Mouse (Mus musculus) spleen, adult 18-20 months (tissue): ENCODE measurements around the gene Tmem131.

Experiments used
- DNase-seq, 2 experiments: peaks; one replicate each; pipeline ENCODE4 v3.0.0; 2022; ENCODE audit warnings: mixed read lengths in 2 of 2

Gene Tmem131

DNA sequence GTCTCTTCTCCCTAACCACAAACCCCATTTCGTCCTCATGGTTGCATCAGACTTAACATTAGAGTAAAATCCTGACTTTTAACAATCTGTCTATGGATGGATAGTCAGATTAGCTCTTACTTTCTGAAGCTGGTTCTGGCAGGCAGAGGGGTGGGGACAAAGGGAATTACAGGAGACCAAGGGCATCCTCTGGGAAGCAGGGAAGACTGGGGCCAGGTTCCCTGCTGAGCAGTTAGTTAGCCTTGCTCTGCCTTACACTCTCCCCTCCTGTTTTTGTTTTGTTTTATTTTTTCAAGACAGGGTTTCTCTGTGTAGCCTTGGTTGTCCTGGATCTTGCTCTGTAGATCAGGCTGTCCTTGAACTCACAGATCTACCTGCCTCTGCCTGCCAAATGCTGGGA, 173.5 kb downstream of the Tmem131 start:
- no peak for DNase-seq

GRCm38 (mm10) chr1:36768786-36769185, 174.7 kb downstream of the Tmem131 start:
- no peak for DNase-seq

DNA sequence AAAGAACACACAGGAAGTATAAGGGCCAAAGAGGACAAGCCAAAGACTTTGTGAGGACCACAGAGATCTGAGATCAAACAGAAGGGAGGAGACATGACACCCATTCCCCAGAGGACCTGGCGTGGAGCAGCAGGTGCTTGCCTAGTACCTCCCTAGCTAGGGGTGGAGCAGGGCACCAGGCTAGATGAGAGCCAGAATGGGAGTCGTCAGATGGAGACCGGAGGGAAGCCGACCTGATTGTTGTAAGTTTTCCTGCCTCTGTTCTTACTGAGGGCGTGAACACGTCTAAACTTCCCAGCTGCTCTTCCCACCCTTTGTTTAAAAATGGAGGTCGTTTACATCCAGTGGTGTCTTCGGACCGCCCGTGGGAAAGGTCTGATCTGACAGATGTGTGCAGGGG, 176.1 kb downstream of the Tmem131 start:
- DNase-seq = no peak

DNA sequence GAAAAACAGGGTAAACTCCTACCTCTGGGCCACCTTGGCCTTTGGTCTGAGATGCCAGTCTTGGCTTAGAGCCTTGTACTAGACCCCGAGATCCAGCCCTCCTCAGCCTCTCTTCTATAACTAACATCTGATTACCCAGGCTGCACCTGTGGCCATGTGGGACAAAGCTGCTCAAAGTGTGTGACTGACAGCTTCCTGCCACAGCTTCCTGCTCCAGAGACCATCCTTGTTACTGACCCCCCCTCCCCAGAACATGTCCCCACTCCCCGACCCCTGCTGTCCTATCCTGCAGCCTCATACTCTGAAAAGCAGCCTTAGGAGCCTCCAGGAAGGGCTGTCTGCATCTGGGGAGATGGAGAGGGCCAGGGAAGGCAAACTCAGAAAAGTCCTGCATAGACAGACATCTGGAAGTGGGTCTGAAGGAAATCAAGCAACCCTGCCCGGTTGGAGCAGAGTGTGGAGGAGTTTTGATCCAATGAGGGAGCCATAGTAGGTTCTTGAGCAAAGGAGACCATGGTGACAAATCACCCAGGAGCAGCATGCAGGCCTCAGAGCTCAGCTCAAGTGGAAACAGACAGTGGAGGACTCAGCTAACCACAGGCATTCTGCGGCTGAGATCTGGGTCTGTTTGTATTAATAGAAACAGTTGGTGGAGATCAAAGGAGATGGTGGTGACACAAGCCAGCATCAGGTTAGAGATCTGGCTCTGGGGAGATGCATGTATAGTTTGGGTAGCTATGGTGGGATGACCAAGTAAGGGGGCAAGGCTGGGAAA, 176.8 kb downstream of the Tmem131 start:
- peak in 1 of 2 experiments; percentile 21 for DNase-seq

DNA sequence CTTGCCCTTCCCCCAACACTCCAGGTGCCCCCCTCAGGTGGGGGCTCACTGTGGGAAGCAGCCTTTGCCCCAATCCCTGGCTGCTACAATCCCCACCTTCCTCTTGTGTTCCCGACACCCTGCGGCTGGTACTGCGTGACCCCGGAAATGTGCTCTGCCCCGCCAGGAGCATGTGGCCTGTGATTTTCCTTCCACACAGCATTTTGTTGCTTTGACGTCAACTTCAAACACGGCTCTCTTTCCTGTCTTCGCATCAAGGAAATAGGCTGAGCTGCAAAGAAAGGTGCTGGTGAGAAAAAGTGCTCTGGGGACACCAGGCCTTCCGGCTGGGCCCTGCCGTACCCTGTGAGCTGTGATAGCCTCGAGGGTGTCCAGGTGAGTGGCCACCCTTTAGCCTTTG, 181.9 kb downstream of the Tmem131 start, which contains the start of gene Zap70:
TSS of gene Zap70 (plus strand) at position 231 of the 400 bp plus-strand sequence.
- DNase-seq = no peak

DNA sequence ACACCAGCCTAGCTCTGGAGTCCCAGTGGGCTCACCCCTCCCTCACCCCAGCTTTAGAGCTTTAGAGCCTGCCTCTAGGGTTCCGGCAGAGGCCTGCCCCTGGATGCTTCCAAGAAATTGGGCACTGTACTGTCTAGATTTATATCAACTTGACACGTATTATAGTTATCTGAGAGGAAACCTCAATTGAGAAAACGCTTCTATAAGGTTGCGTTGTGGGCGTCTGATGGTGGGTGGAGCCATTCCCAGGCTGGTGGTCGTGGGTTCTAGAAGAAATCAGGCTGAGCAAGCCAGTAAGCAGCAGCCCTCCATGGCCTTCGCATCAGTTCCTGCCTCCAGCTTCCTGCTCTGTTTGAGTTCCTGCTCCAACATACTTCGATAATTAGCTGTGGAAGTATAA, 182.4 kb downstream of the Tmem131 start:
- DNase-seq = no peak

DNA sequence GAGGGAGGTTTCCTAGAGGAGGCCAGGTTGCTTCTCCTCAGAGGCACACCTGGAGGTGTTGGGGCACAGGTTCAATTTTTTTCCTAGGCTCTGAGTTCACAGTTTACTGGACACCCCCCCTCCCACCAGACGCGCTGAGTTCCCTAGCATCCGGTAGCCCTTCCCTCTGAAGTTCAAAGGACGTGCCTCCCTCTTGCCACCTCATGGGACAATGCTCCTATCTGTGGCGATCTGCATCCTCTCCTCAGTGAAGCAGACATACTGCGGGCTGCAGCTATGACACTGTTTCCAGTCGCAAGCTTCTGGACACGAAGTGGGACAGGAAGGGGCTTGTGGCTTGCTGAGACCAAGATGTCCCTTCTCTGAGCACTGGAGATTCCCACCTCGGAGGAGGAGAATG, 183.1 kb downstream of the Tmem131 start:
- no peak for DNase-seq

DNA sequence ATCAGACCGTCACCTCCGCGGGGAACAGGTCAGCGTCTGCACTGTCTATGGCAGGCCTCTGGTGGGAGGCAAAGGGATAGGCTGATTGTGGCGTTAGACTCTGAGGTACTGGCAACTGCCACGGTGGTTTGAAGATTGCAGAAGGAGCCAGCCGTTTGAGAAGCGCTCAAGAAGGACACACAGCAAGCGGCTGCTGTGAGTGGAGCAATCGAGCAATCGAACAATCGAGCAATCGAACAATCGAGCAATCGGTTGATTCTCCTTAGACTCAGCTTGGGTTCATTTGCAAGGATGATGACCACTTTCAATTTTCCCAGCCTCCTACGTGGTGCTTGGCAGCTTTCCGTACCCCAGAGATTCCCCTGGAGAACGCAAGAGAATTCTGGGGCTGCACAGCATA, 184.4 kb downstream of the Tmem131 start:
- no peak for DNase-seq

DNA sequence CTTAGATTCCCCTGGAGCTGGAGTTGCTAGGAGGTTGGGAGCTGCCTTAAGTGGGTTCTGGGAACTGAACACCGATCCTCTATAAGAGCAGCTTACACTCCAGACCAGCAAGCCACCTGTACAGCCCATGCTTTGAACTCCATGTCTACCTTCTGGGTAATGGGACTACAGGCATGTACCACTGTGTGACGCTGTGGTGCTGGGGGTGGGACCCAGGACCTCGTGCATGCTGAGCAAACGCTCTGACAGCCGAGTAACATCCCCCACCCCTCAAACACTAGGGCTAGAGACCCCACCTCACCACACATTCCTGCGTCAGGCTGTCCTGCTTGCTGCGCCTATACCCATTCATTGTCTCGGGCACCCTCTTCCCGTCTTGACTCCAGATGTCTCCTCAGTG, 184.9 kb downstream of the Tmem131 start:
- DNase-seq = no peak

DNA sequence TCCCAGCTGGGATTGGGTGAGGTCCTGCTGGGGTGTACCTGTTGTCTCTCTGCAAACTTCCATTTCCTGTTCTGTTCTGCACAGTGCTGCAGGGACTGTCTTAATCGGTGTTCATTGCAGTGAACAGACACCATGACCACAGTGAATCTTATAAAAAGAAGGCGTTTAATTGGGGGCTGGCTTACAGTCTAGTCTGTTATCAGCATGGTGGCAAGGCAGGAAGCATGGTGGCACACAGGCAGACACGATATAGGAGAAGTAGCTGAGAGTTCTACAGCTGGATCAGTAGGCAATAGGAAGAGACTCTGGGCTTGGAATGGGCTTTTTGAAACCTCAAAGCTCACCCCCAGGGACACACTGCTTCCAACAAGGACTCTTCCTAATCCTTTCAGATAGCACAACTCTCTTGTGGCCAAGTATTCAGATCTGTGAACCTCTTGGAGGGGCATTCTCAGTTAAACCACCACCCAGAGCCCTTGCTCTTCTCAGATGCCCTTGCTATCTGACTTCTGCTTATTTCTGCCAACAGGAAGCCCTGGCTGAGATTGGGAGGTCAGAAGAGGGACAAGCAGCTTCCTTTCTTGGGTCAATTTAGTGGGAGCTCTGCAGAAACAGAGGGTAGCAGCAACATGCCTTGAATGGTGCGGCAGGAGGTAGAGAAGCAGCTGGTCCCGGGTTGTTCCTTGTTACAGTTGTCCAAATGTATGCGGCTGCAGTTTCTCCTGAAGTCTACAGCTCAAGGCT, 189.4 kb downstream of the Tmem131 start:
- DNase-seq = no peak

DNA sequence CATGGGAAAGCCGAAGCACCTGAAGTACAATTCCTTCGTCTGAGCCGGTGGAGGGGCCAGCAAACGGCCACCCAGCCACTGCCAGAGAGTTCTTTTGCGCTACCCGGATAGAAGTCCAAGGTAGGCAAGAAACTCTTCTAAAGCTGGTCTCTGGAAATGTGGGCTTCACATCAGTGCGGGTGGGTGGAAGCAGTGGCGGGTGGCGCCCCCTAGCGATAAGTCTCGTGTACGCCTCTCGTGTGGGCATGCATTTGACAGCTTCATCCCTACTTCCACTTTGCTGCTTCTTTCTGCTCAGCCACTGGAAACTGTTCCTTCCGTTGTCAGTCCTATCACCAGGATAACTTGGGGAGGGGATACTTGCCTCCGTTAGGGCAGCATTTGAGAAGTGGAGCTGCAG, 197.0 kb downstream of the Tmem131 start:
- DNase-seq = no peak

- DNase-seq = no peak
Measured at GRCm38 (mm10) chr1:36745661-36746060, 197.8 kb downstream of the Tmem131 start.

DNA sequence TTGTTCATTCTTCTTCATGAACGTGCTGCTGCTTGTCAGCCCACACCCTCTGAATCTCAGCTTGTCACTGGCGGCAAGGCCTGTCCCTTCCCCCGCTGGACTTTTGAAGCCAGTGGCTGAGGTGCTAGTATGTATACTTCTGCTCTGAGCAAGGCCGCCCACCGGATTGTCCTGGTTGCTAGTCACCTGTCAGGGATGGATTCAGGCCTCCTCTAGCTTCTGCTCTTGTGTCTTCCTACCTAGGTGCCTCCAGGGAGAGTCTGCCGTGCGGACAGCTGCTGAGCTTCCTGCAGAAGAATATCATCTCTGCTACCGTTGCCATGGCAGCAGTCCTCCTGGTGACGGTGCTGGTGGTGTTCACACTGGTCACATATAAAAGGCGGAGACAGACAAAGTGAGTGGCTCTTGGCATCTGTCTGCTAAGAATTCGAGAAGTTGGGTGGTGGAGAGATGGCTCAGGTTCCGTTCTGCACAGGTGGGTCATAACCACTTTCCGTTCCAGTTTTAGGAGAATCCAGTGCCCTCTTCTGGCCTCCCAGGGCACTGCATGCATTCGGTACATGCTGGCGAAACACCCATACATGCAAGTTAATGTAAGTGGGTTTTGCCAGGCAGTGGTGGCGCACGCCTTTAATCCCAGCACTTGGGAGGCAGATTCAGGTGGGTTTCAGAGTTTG, 199.1 kb downstream of the Tmem131 start:
- DNase-seq = peak; percentile 60 to 82

- DNase-seq = no peak
Measured at GRCm38 (mm10) chr1:36743046-36743445, 200.4 kb downstream of the Tmem131 start.
